Mouse (Mus musculus) heart, adult 2 months (tissue): ENCODE data around the gene Rora.

ENCODE experiments used
- CTCF ChIP-seq: fragments of 200-600 bp; IDR thresholded peaks from 2 replicates; pipeline ENCODE4 v1.8.1; 2022; ENCODE audit warnings: antibody characterized with exemption, mild to moderate bottlenecking, moderate library complexity
- EP300 ChIP-seq: fragments of 200-500 bp; IDR thresholded peaks from 2 replicates; pipeline ENCODE4 v1.6.1; 2011; ENCODE audit warnings: low read depth, low read length, control low read depth; ENCODE audit not compliant: insufficient read depth
- POLR2A ChIP-seq: fragments of 200-500 bp; IDR thresholded peaks from 2 replicates; pipeline ENCODE4 v1.6.1; 2011; ENCODE audit warnings: mild to moderate bottlenecking, low read depth, low read length, control low read depth; ENCODE audit not compliant: insufficient read depth

- TF ChIP-seq CTCF (no peak), POLR2A (no peak), EP300 (no peak)
These were observed 221.0 kb downstream of the Rora start for GRCm38 (mm10) chr9:68874544-68874943.
